Mouse (Mus musculus) c-Kit-negative CD71-positive TER-119-positive erythroid progenitor cells, embryonic 14.5 days (primary cell): Measurements from ENCODE around the gene Myo15b.
"Not testable (repeated sequence)": the region's sequence is repeated elsewhere in the genome, so short reads cannot be mapped to it uniquely, and the experiment has no call there.

Source experiments
- DNase-seq: peaks from one replicate; pipeline ENCODE4 v3.0.0-alpha.2; 2013; ENCODE audit warnings: low read depth, low spot score

Gene Myo15b

DNA sequence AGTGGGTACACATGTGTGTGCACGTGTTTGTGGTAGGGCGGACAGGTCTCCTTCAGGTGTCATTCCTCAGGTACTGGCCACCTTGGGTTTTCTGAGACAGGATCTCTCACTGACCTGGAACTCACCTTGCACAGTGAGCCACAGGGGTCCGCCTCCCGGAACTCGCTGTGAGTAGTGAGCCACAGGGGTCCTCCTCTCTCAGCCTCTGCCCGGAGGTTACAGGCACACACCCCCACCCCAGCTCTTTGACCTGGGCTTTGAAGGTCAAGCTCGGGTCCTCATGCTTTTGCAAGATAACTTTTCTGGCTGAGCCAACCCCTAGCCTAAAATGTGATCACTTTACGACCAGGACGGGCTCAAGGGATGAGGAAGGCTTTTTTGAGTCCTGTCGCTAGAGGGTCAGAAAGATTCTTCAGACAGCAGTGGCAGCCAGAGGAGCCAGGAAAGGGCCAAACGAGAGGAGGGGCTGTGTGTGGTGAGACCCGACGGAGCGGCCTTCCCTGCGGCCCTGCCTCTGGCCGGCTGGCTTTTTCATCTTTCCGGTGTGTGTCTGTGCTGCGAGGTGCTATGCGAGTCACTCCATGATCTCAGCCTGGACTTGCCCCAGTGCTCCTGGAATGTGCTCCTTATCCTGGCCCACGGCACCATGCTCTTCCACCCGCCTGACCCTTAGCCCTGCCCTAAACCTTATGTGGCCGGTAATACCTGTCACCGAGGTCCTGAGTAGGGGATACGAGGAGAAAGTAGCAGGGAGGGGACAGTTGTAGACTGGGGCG lies 27.5 kb upstream of the Myo15b start:
- no peak for DNase-seq

DNA sequence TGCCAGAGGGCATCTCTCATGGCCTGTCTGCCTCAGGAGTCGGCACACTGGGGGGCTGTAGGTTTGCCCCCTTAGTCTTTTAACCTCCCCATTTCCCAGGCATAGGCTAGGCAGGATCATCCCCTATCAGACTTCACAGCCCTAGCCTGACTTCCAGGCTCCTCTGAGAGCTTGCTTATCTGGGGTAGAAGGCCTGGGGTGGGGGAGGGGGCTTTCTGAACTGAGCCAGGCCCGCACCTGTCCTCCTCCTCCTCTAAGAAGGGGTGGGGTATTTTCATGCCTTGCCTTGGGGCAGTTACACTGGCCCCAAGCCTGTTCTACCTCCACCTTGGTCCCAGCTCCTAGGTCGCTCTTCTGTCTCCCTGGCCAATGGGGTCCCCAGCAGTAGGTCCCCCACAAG lies 26.7 kb upstream of the Myo15b start:
- DNase-seq: no peak

DNA sequence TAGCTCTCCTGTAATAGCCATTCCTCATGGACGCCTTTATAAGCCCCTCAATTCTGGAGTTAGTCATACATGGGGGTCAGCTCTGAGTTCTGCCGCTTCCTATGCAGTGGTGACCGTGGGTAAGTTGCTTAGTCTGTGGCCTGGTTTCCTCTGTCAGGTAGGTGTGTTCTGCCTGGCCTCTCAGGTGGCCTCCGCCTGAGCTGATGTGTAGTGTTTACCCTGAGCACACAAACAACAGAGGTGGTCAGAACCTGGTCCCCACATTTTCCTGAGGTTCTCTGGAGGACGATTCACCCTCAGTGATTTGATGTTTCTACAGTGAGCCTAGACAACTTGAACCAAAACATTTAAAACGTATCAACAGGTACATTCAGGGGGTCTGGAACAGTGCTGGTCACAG lies 26.1 kb upstream of the Myo15b start:
- DNase-seq: no peak

DNA sequence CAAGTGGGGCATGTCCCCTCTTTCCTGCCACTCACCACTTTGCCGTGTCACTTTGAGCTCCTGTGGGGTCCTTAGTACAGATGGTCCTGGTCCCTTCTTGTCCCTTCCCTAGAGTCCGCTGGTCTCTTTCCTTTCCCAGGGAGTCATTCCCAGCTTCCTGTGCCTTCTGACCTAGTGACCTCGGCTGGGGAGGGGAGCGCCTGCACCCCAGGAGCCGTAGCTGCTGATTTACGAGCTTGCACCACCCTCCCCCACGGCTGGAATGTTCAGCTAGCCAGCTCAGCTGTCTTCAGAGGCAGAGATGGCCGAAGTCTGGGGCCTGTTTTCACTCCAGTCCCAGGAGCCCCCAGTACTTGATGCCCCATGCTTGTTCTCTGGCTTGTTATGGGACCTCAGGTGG lies 25.7 kb upstream of the Myo15b start:
- no peak for DNase-seq

DNA sequence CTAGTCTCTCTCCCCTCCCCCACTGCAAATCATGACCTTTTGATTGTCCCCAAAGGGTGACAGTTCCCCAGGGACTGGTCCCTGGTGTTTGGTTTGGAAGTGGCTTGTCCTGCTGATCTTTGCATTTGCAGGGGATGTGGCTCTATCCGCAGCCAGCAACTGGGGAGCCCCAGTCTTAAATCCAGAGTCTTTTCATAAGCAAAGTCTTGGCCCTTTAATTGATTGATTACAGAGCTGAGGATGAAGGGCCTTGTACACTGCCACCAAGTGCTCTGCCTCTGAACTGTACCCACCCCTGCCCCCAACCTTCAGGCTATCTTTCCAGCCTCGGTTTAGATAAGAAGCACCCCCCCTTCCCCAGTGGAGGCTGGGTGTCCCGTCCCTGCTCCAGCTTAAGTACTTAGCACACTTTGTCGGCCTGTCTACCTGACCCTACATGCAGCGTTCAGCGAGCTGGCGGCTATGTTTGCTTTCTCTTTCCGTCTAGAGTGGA lies 25.1 kb upstream of the Myo15b start:
- no peak for DNase-seq

DNA sequence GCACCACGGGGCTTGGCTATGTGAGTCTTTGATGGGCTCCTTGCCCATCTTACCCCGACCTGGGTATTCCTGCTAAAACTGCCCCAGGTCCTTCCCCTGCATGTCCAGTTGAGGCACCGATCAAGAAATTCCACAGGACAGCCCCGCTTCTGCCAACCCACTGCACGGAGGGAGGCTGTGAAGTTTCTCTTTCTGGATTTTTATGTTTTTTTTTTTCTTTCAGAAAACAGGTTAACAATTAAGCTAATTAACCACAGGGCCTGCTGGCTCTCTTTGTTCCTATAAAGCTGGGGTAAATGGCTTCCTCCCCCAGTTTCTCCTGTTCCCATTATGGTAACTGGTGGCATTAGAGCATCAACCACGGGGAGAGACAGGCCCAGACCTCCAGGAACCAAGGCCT lies 24.2 kb upstream of the Myo15b start:
- DNase-seq: no peak

DNA sequence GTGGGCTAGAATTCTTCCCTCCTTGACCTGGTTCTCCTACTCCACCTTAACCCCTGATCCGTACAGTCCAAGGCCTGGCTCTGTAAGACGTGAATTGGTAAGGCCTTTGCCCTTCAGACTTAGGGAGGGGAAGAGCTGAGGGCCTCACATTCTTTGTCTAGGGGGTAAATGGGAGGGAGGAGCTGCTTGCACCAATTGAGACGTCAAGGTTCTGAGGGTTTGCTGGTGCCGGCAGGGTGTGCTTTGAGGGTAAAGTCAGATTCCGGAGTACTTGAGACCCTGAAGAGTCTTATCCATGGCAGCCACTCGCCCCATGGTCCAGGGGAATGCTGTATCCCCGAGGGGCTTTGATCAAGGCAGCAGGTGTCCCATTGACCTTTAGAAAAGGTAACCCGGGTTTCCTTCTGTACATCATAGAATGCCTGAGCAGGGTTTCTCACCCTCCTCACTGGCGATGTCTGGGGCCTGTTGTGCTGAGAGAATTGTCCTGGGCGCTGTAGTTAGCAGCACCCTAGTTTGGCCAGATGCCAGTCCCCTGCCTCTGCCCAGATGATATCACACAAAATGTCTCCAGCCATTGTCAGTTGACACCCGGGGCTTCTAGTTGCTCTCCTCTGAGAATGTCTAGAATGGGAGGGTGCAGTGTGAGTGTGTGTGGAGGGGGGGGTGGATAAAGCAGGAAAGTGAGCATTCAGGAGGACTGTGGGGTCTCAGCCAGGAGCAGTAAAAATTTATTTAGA lies 21.4 kb upstream of the Myo15b start:
- no peak for DNase-seq

DNA sequence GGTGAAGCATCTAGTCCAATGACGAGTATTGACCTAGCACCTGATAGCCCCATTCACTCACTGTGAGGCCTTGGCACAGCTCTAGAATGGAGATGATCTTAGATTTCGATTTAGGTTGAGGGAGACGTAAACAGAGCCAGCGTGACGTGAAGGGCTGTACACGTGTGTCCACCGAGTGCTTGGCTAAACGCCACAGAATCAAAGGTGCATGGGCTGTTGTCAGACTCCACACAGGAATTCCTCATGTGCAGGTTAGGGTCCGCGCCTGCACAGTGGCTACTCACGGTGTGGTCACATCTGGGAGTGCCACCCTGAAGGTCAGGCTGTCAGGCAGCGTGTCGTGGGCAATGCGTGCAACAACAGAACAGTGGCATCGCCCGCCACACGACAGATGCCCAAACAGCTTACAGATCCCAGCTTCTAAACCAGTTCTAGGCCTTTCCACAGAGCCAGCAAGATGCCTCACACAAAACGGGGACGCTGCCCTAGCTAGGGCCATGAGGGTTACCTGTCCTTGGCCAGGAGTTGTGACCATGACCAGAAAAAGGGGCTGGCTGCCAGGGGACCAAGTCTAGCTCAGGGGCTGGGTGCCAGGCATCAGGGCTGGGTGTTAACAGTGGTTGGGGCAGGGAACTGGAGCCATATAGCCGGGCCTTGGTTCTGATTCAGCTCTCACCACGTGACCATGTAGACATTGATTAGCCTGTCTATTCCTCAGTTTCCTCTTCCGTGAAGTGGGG lies 20.4 kb upstream of the Myo15b start:
- no peak for DNase-seq

DNA sequence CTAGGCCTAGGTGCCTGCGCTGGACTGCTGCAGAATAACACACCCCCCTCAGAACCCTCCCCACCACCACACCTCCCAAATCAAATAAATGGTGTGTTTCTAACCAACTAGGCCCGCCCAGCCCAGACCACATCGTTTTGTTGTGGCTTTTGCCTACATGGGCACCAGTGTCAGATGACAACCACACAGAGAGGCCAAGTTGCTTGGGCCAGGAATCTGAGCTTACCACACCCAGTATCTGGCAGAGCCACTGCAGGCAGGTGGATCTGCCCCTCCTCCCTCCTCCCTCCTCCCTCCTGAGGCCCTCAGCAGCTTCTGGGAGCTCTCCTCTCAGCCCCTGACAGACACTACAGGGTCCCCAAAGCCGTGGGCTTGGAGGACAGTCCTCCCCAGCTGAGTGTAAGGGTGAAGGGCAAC lies 19.3 kb upstream of the Myo15b start:
- DNase-seq: no peak

DNA sequence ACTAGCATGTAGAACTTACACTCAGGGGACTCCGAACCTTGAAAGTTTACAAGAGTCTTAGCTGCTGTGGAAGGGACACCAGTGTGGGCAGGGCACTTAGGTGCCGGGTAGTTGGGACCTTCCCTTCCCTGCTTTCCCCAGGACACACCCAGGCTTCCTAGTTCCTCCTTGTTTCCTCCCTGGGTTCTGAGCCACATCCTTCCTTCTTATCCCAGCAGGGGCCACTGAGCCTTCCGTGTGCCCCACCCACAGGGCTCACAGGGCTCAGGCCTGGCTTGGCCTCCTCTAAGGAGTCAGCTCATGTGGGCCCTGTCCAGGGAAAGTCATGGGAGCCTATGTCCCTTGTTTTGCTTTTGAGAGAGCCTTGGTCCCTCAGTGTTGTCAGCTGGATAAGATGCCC lies 18.5 kb upstream of the Myo15b start:
- no peak for DNase-seq

DNA sequence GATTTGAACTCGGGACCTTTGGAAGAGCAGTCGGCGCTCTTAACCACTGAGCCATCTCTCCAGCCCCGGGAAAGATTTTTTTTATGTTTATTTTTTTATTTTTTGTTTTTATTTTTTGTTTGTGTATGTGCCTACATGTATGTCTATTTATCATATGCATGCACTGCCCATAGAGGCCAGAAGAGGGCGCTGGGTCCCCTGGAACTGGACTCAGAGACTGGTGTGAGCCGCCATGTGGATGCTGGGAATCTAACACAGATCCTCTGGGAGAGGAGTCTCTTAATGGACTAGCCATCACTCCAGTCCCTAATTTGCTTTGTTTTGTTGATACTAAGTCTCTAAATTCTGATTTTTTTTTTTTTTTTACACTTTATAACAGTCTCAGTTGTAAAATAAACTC lies 17.2 kb upstream of the Myo15b start:
- DNase-seq: no peak

DNA sequence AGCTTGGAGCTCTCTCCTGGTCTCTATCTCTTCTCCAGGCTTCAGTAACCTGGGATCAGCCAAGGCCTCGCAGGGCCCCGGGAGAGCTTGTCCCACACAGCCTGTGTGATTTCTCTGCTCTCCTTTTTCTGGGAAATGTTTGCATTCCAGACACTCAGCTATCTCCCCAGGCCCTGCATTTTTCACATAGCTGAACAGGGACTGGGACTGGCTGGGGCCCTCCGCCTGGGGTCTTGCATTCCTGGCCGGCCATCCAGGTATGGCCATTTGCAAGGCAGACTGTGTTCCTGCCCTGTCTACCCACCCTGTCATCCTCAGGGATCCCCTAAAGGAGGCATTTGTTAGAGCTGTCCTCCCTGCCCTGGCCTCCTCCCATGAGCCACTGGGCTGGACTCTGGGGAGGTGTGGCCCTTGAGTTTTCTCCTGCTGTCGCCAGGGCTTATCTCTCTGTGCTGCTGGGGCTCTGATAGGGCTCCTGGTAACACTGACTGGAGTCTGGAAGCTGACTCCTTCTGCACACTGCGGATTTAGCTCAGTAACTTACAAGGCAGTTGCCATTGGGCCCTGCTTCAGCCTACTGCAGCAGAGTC lies 16.1 kb upstream of the Myo15b start:
- DNase-seq: peak; percentile 68

DNA sequence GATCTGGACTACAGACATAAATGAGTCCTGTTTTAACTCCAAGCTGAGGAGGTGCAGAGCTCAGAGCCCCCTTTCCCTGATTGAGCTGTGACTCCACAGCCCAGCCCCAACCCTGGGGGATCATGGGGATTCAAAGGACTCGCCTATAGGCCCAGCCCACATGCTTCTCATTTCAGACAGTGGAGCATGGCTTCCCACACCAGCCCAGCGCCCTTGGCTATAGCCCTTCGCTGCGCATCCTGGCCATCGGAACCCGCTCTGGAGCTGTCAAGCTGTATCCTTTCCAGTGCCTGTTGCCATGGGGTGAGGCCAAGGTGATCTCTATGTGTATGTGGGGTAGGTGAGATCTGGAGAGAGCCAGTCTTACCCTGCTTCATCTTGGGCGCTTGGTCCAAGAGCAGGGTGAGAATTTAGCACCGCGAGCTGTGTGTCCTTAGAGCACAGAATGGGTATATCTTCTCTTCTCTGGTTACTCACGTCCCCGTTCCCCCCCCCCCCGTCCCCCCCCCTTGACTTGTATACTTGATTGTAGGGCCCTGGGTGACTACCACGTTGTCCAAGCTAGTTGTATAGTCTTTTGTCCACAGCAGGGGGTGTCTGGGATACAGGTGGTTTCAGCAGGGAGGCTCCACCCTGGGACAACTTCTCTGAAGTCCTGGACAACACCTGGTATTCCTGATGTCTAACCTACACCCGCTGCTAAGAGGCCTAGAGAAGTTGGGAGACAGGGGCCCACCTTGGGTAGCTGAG lies 14.9 kb upstream of the Myo15b start:
- DNase-seq: no peak

DNA sequence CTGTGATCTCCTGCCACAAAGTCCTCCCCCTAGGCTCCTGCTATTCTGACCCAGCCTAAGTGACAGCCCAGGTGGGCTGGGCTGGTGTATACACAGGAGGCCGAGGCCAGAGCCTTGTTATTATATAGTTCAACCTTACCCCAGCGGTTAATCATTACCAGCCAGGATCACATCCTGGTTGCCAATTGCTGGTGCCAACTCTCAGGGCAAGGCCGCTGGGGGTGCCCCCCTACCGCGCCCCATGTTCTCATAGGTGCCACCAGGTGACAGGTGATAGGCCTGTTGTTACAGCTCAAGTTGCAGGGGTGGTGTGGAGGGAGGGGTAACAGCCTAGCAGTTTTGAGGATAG lies 14.3 kb upstream of the Myo15b start:
- DNase-seq: no peak

DNA sequence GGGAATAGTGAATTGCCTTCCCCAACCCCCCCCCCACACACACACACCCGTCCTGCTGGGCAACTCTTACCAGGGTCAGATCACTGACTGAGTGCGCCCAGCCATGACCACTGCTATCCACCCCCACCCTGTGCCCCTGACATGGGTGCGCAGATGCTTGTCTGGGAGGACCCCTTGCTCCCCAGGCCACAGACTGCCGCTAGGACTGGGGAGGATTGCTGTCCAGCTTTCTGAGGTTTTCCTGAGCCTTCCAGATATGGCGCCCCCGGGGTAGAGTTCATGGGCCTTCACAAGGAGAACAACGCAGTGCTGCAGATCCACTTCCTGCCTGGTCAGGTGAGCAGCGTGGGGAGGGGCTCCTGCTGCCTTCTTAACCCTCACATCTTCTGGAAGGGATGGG lies 14.0 kb upstream of the Myo15b start:
- DNase-seq: no peak

DNA sequence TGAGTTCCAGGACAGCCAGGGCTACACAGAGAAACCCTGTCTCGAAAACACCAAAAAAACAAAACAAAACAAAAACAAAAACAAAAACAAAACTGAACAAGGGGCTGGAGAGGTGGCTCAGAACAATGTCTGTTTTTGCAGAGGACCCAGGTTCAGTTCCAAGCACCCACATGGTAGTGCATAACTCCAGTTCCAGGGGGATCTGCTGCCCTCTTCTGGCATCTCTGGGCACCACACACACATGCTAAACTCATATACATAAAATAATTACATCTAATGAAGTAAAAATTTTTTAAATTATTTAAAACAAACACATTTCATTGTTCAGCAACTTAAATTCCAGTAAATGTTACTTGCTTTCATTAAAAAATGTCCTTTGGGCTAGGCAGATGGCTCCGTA lies 12.4 kb upstream of the Myo15b start:
- DNase-seq: no peak

DNA sequence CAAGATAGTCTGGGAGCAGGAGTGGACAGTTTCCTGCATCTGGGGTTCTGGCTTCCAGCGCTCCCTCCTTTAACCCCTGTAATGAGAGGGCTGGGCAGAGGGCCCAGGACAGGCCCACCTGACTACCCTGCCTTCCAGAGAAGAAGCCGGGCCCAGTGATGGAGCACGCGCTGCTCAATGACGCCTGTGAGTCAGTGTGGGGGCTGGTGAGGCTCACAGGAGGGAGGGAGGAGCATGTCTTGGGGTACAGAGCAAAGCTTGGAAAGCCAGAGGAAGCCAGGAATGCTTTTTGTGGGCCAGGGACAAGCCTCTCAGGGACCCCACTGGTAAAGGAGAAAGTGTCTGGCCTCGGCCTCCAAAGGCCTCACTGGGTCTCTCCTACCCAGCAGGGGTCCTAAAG lies 3.5 kb upstream of the Myo15b start:
- DNase-seq: no peak

DNA sequence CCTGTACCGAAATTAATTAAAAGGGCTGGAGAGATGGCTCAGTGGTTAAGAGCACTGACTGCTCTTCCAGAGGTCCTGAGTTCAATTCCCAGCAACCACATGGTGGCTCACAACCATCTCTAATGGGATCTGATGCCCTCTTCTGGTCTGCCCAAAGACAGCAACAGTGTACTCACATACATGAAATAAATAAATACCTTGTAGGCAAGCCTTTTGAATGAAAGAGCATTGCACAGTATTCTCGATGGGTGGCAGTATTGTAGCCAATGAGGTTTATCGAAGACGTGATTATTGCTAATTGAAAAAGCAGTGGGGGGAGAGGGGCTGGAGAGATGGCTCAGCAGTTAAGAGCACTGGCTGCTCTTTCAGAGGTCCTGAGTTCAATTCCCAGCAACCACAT lies 1.1 kb upstream of the Myo15b start:
- DNase-seq: not testable (repeated sequence)

DNA sequence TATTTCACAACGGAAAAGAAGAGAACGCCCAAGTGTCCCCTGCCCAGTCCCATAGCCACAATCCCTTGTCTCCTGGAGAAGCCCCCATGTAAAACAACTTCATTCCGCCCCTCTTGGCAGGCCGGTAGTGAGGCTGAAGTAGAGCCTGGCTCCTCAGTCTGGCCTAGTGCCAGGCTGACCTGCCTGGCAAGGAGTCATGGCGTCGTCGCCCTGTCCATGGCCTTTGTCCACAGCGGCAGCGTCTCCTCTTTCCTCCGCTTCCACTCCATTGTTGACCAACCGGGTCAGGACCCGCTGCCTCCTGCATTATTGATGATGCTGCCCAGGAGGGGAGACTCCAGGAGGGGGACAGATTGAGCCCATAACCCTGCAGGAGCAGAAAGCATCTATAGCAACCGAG lies 270 bp upstream of the Myo15b start:
- no peak for DNase-seq

DNA sequence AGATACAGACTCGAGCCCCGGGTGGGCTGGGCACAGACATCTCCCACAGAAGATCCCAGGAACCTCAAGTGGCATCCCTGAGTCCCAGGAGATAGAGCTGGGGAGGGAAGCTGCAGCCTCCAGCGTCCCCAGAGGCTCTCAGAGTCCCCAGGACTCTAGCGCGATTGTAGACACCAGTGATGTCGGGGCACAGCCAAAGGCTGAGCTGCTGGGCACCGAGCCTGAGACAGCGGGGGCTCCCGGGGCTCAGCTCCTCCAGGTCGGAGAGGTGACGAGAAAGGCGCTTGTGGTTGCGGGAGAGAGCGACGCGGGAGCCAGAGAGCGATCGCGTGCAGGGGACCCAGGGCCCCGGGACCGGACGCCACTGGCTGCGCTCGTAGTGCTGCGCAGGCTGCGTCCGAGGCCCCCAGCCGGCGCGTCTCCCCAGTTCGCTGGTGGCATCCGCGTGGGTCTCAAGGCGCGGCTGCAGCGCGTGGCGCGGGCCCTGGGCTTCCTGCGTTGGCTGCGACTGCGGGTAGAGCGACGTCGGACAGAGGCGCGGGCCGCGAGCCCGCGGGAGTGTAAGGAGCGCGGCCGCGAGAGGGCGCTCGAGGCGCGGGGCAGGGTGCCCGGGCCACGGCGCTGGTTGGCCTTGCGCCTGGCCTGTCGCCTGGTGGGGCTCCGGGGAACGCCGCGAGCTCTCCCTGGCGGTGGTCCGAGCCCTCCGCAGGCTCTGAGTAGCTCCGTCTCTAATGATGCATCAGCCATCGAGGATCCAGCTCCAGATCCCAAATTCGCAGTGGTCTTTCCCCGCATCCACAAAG lies 1.1 kb downstream of the Myo15b start:
- peak; percentile 43 for DNase-seq

DNA sequence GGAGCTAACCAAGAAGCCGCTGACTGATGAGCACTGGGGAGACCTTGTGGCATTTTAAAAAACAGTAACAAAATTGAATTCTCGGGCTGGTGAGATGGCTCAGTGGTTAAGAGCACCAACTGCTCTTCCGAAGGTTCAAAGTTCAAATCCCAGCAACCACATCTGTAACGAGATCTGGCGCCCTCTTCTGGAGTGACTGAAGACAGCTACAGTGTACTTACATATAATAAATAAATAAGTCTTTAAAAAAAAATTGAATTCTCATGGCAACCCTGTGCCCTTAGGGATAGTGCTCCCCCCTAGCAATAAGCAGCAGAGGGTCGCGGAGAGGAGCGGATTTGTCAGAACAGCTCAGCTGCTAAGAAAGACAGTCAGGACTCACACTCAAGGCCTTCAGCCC lies 5.7 kb downstream of the Myo15b start:
- DNase-seq: no peak
